Mouse (Mus musculus): Measurements from ENCODE around the gene Arpp19. TPM values are rescaled to one million over a fixed set of nuclear protein-coding genes. Genes with fewer than 3 reads are reported as not detected.

Gene Arpp19
- polyA plus RNA-seq, 1 experiment from 2014 or later = 254 TPM

DNA sequence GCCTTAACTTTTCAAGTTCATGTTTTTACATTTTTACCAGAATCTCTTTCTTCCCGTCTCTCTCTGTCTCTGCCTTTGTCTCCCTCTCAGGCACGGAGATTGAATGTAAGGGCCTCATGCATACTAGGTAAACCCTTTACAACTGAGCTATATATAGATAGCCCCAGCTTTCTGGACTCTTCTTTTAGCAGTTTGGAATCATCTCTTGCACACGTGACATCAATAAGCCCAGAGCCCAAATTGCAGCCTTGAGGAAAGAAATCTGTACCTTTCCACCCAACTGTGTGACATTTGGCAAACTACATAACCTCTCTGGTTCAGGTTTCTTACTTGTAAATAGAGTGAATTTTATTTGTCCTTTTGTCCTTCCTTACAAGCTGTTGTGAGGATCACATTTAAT, 34.9 kb downstream of the Arpp19 start:
- ATAC-seq (ENCODE audit: borderline replicate concordance, extremely low read depth, low FRiP score, low TSS enrichment) = no peak

DNA sequence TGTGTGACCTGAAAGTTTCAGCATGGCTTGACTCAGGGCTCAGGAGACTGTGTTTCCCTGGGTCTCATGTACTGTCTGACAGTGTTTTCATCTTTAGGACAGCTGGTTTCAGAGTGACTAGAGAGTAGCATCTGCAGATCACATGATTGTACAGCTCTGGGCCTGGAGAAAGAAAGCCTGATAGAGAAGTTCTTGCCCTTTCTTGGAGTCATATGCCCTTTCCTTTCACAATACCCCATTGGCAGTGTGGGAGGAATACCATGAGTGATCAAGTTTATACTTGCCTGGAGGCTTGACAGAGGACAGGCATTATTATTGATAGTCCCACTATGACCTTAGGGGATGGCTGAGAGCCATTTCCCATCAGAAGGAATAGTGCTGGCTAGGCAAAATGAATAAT, 39.8 kb downstream of the Arpp19 start:
- ATAC-seq (ENCODE audit: borderline replicate concordance, extremely low read depth, low FRiP score, low TSS enrichment) = no peak
- Histone ChIP-seq H3K36me3 (no peaks in the 10 kb centered on the region), H3K4me1 (0 out of 2 replicates have a peak, but pooled peaks cover 4% of the 10 kb centered on the region), H3K27me3 (no peaks in the 10 kb centered on the region), H3K27ac (no peak overlapping the region), H3K4me3 (no peak overlapping the region), H3K4me2 (no peak overlapping the region), H3K9ac (no peak overlapping the region), H3K9me3 (no peaks in the 10 kb centered on the region)

More for the DNA sequence above, 34.9 kb downstream of the Arpp19 start:
- H3K27me3 ChIP-seq = no peaks in the 10 kb centered on the region
- WGBS = 39% methylated on average over 3 of the region's 3 CpGs
- no peak overlapping the region for H3K27ac ChIP-seq
- H3K4me1 ChIP-seq = peaks cover 15% of the 10 kb centered on the region; the same call in 1 of the 2 replicates
- peak overlapping the region; percentile 82 for H3K4me3 ChIP-seq
- H3K36me3 ChIP-seq = no peaks in the 10 kb centered on the region
- H3K9ac ChIP-seq = peak overlapping the region; percentile 82; the same call in 1 of the 2 replicates
- no peaks in the 10 kb centered on the region for H3K9me3 ChIP-seq
- H3K4me2 ChIP-seq = peak overlapping the region; percentile 94

DNA sequence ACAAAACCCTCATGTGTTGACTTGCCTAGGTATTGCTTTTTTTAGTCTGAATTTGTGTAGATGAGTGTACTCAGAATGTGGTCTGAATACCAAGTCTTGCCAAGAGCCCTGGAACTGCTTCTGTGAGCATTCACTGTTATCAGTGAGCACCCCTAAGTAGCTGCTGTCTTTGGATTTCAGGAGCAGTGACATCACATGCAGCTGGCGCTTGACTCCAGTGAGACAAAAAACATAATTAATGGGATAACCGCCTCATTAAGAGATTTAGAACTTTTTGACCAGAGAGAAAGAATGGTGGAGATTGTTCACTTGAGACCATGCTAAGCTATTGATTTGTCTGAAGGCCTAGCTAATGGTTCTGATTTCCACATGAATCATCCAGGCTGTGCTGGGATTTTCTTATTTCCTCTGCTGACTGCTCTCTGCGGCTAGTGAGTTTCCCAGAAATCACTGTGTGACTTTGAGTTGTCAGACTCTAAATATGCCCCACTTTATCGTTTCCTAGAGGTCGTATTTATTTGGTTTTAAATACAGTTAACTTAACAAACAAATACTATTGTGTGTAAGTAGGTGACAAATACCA, 47.9 kb downstream of the Arpp19 start:
- Histone ChIP-seq H3K27ac (no peak overlapping the region), H3K4me3 (no peak overlapping the region), H3K9ac (no peak overlapping the region), H3K9me3 (no peaks in the 10 kb centered on the region), H3K4me1 (no peaks in the 10 kb centered on the region), H3K4me2 (no peak overlapping the region), H3K36me3 (no peaks in the 10 kb centered on the region), H3K27me3 (no peaks in the 10 kb centered on the region)
- 54% methylated on average over 5 of the region's 5 CpGs for WGBS
- no peak for ATAC-seq (ENCODE audit: borderline replicate concordance, extremely low read depth, low FRiP score, low TSS enrichment)

DNA sequence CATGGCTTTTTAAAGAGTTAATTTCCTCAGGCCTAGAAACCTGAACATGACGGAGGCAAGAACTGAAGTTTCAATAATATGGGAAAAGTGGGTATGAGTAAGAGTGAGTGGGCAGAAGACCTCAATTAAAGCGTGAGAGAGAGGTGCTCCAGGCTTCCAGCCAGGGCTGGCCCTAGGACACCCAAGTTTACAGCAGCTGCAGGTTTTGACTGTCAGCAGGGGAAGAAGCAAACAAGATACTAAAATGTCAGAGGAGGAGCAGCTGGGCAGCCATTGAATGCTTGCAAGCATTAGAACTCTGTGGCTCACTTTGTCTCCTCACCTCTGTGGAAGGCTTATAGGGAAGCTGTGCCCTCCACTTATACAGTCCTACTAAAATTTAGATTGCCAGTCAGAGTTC, 50.4 kb downstream of the Arpp19 start:
- H3K36me3 ChIP-seq = no peaks in the 10 kb centered on the region
- H3K27ac ChIP-seq = no peak overlapping the region
- no peak overlapping the region for H3K9ac ChIP-seq
- H3K4me1 ChIP-seq = no peaks in the 10 kb centered on the region
- no peaks in the 10 kb centered on the region for H3K27me3 ChIP-seq
- H3K4me3 ChIP-seq = no peak overlapping the region
- ATAC-seq (ENCODE audit: borderline replicate concordance, extremely low read depth, low FRiP score, low TSS enrichment) = no peak
- H3K9me3 ChIP-seq = no peaks in the 10 kb centered on the region
- WGBS = 69% methylated on average over 2 of the region's 2 CpGs
- H3K4me2 ChIP-seq = no peak overlapping the region

DNA sequence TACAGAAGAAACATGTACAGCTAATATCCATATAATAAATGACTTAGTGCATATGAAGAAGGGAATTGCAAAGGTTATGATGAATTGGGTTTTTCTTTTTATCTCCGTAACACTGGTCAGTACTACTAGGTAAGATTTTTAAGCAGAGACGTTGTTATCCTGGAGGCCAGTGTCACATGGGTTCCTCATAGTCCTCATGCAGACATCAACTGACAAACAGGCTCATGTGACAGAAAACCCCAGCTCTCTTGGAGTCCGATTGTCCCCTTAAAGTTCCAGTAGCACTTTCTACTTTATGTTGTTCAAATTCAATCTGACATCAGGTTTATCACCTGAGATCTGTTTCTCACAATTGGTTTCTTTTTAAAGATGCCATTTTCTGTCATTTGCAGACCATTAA, 51.9 kb downstream of the Arpp19 start:
- no peak for ATAC-seq (ENCODE audit: borderline replicate concordance, extremely low read depth, low FRiP score, low TSS enrichment)
- Histone ChIP-seq H3K9me3 (no peaks in the 10 kb centered on the region), H3K4me3 (no peak overlapping the region), H3K27me3 (no peaks in the 10 kb centered on the region), H3K4me1 (no peaks in the 10 kb centered on the region), H3K36me3 (no peaks in the 10 kb centered on the region), H3K4me2 (no peak overlapping the region), H3K27ac (no peak overlapping the region), H3K9ac (no peak overlapping the region)
- WGBS = 74% methylated on average over 3 of the region's 3 CpGs

DNA sequence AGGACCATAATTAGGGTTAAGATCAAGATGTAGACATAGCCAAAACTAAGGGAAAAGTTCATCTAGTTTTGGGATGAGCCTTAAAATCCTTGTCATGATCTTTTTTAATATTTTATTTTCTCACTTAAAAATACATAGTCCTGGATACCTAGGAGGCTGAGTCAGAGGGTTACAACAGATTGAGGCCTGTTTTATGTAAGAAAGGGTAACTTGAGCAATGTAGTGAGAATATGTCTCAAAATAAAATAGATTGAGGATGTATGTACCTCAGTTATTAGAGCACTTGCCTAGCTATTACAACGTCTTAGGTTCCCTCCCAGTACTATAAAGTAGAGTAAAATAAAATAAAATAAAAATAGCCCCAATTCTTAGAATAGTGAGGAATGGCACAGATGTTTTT, 54.7 kb downstream of the Arpp19 start:
- Histone ChIP-seq H3K4me2 (no peak overlapping the region), H3K27me3 (no peaks in the 10 kb centered on the region), H3K9ac (no peak overlapping the region), H3K9me3 (no peaks in the 10 kb centered on the region), H3K27ac (no peak overlapping the region), H3K4me3 (no peak overlapping the region), H3K4me1 (no peaks in the 10 kb centered on the region), H3K36me3 (no peaks in the 10 kb centered on the region)
- WGBS = 79% methylated on average over 1 of the region's 1 CpGs
- ATAC-seq (ENCODE audit: borderline replicate concordance, extremely low read depth, low FRiP score, low TSS enrichment) = no peak

DNA sequence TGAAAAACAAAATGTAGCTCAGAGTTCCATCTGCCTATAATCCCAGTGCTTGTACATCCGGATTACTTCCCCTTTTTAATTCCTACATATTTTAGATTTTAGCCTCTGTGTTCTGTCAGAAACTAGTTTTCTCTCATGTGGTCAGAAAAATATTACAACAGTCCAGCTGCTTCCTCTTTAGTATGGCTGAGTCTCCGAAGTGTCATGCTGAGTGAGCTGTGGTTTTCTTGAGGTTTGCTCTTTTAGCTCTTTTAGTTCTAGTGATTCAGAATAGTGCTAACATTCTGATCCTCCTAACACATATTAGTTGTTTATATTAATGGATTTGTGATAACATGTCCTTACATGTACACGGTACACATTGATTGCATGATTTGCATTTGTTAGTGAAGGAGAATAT, 57.3 kb downstream of the Arpp19 start:
- H3K27ac ChIP-seq = no peak overlapping the region
- H3K36me3 ChIP-seq = no peaks in the 10 kb centered on the region
- H3K4me2 ChIP-seq = no peak overlapping the region
- H3K9me3 ChIP-seq = no peaks in the 10 kb centered on the region
- 61% methylated on average over 3 of the region's 3 CpGs for WGBS
- no peak overlapping the region for H3K4me3 ChIP-seq
- no peak overlapping the region for H3K9ac ChIP-seq
- H3K27me3 ChIP-seq = no peaks in the 10 kb centered on the region
- H3K4me1 ChIP-seq = no peaks in the 10 kb centered on the region
- no peak for ATAC-seq (ENCODE audit: borderline replicate concordance, extremely low read depth, low FRiP score, low TSS enrichment)

DNA sequence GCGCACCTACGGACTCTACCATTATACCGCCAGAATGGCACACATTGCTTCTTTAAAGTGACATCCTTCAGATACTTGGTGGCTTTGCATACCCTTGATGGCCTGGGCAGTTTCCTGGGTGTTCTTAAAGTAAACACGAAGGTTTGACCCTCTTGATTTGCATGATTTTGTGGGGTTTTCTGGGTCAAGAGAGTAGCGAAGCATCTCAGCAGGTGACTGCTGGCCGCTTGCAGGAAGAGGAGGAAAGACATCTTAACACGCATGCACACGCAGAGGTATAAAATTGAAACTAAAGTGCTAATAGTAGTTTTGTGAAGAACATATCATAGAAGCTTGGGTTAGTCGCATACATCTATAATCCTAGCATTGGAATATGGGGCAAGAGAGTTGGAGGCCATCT, 61.5 kb downstream of the Arpp19 start:
- no peak overlapping the region for H3K9ac ChIP-seq
- WGBS = 95% methylated on average over 9 of the region's 9 CpGs
- no peaks in the 10 kb centered on the region for H3K9me3 ChIP-seq
- H3K27me3 ChIP-seq = no peaks in the 10 kb centered on the region
- no peak overlapping the region for H3K4me3 ChIP-seq
- no peak overlapping the region for H3K27ac ChIP-seq
- H3K4me1 ChIP-seq = no peaks in the 10 kb centered on the region
- no peak for ATAC-seq (ENCODE audit: borderline replicate concordance, extremely low read depth, low FRiP score, low TSS enrichment)
- H3K36me3 ChIP-seq = no peaks in the 10 kb centered on the region
- no peak overlapping the region for H3K4me2 ChIP-seq

DNA sequence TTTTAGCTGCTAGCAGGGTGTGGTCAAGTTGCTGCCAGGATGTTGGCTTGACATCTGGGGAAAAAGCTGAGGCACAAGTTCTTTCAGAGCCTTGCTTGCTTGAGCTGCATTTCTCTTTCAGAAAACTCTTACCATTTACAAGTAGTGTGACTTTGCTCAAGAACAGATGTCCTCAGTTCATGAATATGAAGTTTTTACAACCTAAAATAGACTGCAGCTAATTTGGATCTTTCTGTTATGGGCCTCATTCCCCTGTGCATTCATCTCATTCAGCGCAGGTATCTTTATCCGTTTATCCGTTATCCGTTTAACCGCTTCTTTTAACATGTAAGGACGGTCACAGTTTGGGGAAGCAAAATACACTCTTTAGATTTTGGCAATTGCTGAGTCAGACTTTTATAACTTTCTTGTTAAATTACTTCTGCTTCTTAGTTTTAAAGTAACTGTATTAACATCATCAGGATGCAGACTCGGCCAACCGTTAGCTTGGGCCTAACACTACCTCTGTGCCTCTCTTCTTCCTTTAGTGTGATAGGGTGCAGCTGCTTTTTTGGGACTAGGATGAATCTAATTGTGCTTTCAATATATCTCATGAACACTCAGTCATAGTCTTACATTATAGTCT, 62.9 kb downstream of the Arpp19 start:
- Histone ChIP-seq H3K9me3 (no peaks in the 10 kb centered on the region), H3K36me3 (no peaks in the 10 kb centered on the region), H3K4me2 (no peak overlapping the region), H3K27me3 (no peaks in the 10 kb centered on the region), H3K9ac (no peak overlapping the region), H3K4me3 (no peak overlapping the region), H3K27ac (no peak overlapping the region), H3K4me1 (no peaks in the 10 kb centered on the region)
- WGBS = 90% methylated on average over 8 of the region's 8 CpGs
- no peak for ATAC-seq (ENCODE audit: borderline replicate concordance, extremely low read depth, low FRiP score, low TSS enrichment)

DNA sequence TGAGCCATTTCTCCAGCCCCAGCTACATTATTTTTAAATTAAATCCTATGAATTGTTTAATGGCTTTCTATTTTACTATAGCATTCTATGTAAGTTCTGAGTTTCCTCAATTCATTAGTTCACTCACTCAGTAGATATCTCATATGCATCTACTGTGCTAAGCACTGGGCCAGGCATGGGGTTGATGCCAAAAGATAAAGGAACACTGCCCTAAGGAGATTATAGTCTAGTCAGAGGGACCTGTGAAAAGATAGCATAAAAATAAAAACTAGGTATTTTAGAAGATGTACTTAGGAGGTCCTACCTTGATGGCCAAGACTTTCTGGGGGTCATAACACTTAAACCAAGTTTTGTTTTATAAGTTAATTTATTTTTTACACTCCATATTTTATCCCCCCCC, 64.7 kb downstream of the Arpp19 start:
- ATAC-seq (ENCODE audit: borderline replicate concordance, extremely low read depth, low FRiP score, low TSS enrichment) = no peak
- H3K27ac ChIP-seq = no peak overlapping the region
- no peaks in the 10 kb centered on the region for H3K9me3 ChIP-seq
- H3K4me2 ChIP-seq = no peak overlapping the region
- H3K4me1 ChIP-seq = no peaks in the 10 kb centered on the region
- no peaks in the 10 kb centered on the region for H3K36me3 ChIP-seq
- H3K27me3 ChIP-seq = no peaks in the 10 kb centered on the region
- no peak overlapping the region for H3K4me3 ChIP-seq
- no peak overlapping the region for H3K9ac ChIP-seq
